Mouse (Mus musculus): ENCODE measurements at regions not wholly inside any gene's neighbourhood (a gene's known extent, or its start where the extent isn't known, plus 50 kb on each side); places are given as distances from the start of the nearest gene placed in this dataset.

- in situ Hi-C loops (cut with MboI, MseI) = no loop called here
Observed at GRCm38 (mm10) chr3:149638324-149638723, 648.0 kb upstream of the Adgrl2 start.

- in situ Hi-C loops (cut with MboI, MseI) = no loop called here
Observed at GRCm38 (mm10) chr3:149626186-149626585, 635.8 kb upstream of the Adgrl2 start.

GRCm38 (mm10) chr3:149625497-149625896 lies 635.1 kb upstream of the Adgrl2 start:
- in situ Hi-C loops (cut with MboI, MseI) = no loop called here

GRCm38 (mm10) chr3:149625066-149625465 lies 634.7 kb upstream of the Adgrl2 start:
- in situ Hi-C loops (cut with MboI, MseI) = no loop called here

GRCm38 (mm10) chr3:149623851-149624532 lies 633.6 kb upstream of the Adgrl2 start:
- in situ Hi-C loops (cut with MboI, MseI) = no loop called here

GRCm38 (mm10) chr3:149603865-149604264 lies 613.5 kb upstream of the Adgrl2 start:
- in situ Hi-C loops (cut with MboI, MseI) = no loop called here

GRCm38 (mm10) chr3:149601276-149601675 lies 610.9 kb upstream of the Adgrl2 start:
- in situ Hi-C loops (cut with MboI, MseI) = no loop called here

GRCm38 (mm10) chr3:149594470-149594869 lies 604.1 kb upstream of the Adgrl2 start:
- in situ Hi-C loops (cut with MboI, MseI) = no loop called here

- in situ Hi-C loops (cut with MboI, MseI) = no loop called here
Observed at GRCm38 (mm10) chr3:149585769-149586168, 595.4 kb upstream of the Adgrl2 start.

GRCm38 (mm10) chr3:149581141-149581540 lies 590.8 kb upstream of the Adgrl2 start:
- in situ Hi-C loops (cut with MboI, MseI) = no loop called here

GRCm38 (mm10) chr3:149575678-149576077 lies 585.3 kb upstream of the Adgrl2 start:
- in situ Hi-C loops (cut with MboI, MseI) = no loop called here

GRCm38 (mm10) chr3:149566853-149567252 lies 576.5 kb upstream of the Adgrl2 start:
- in situ Hi-C loops (cut with MboI, MseI) = no loop called here

- in situ Hi-C loops (cut with MboI, MseI) = no loop called here
Observed at GRCm38 (mm10) chr3:149550231-149550951, 560.0 kb upstream of the Adgrl2 start.

GRCm38 (mm10) chr3:149547045-149547444 lies 556.7 kb upstream of the Adgrl2 start:
- in situ Hi-C loops (cut with MboI, MseI) = no loop called here

- in situ Hi-C loops (cut with MboI, MseI) = no loop called here
Observed at GRCm38 (mm10) chr3:149546256-149546655, 555.9 kb upstream of the Adgrl2 start.

- in situ Hi-C loops (cut with MboI, MseI) = no loop called here
Observed at GRCm38 (mm10) chr3:149534183-149534582, 543.8 kb upstream of the Adgrl2 start.

GRCm38 (mm10) chr3:149530026-149530607 lies 539.8 kb upstream of the Adgrl2 start:
- in situ Hi-C loops (cut with MboI, MseI) = no loop called here

- in situ Hi-C loops (cut with MboI, MseI) = no loop called here
Observed at GRCm38 (mm10) chr3:149526509-149526908, 536.2 kb upstream of the Adgrl2 start.

GRCm38 (mm10) chr3:149519575-149519929 lies 529.2 kb upstream of the Adgrl2 start:
- in situ Hi-C loops (cut with MboI, MseI) = no loop called here

- in situ Hi-C loops (cut with MboI, MseI) = no loop called here
Observed at GRCm38 (mm10) chr3:149518928-149519574, 528.7 kb upstream of the Adgrl2 start.

- in situ Hi-C loops (cut with MboI, MseI) = no loop called here
Observed at GRCm38 (mm10) chr3:149517537-149517936, 527.2 kb upstream of the Adgrl2 start.

- in situ Hi-C loops (cut with MboI, MseI) = no loop called here
Observed at GRCm38 (mm10) chr3:149509178-149509577, 518.8 kb upstream of the Adgrl2 start.

Data from T-helper 17 cell (primary cell).